Mouse (Mus musculus) thymus, postnatal 4 days (tissue): ENCODE measurements around the gene Eef1akmt1.

Source experiments
- DNase-seq: peaks from one replicate; pipeline ENCODE4 v3.0.0; 2021

The Eef1akmt1 gene

GRCm38 (mm10) chr14:57546131-57546530 is 25.3 kb downstream of the Eef1akmt1 start:
- DNase-seq: no peak

- no peak for DNase-seq
Observed at GRCm38 (mm10) chr14:57545526-57545925, 25.9 kb downstream of the Eef1akmt1 start.

GRCm38 (mm10) chr14:57543420-57544039 is 27.9 kb downstream of the Eef1akmt1 start:
- DNase-seq: no peak

GRCm38 (mm10) chr14:57542231-57542630 is 29.2 kb downstream of the Eef1akmt1 start:
- DNase-seq: peak; percentile 32

DNA sequence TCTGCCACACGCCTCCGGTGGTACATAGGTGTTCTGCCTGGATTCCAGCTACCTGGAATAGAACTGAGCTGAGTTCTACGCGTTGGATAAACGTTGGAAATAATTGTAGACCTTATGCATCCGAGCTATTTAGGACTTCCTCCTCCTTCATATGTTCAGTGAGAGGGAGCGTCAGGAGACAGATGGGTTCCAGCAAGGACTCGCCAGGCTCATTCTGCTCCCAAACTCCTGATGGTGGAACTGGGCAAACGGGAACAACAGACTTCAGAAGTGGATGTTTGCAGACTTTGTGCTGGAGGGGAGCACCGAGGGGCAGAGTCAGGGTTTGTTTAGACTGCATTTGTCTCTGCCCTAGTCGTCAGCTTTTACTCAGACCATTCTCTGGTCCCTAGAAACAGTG is 30.7 kb downstream of the Eef1akmt1 start:
- DNase-seq: no peak

DNA sequence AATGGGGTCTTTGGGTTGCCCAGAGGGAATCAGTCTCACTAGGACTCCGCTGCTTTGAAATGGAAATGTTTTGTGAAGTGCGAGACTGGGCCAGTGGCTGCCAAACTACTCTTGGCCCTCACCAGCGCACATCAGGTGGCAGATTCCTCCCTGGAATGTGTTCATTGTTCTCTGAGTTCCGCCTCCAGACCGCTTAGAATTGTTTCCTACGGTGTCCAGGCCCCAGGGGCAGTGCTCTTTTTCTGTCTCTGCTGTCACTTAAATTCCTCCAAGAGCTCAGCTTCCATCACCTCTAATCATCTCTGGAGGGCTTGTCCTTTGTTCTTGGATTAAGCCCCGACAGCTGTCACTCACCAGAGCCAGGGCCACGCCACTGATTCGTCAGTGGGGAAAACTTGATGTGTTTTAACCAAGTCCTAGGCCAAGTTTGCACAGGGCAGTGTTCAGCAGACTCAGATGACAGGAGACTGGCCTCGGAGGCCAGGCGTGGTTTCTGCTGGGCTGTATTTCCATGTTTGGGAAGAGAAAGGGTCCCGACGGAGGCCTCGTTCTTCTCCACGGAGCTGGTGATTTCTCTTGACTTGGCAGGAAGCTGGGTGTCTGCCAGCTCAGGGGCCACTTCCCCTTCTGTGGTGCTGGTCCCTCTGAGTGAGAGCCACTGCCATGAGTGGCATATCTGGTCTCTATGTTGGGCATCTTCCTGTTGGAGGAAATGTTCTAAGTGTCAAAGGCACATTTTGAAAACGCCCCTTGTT is 34.0 kb downstream of the Eef1akmt1 start:
- no peak for DNase-seq

DNA sequence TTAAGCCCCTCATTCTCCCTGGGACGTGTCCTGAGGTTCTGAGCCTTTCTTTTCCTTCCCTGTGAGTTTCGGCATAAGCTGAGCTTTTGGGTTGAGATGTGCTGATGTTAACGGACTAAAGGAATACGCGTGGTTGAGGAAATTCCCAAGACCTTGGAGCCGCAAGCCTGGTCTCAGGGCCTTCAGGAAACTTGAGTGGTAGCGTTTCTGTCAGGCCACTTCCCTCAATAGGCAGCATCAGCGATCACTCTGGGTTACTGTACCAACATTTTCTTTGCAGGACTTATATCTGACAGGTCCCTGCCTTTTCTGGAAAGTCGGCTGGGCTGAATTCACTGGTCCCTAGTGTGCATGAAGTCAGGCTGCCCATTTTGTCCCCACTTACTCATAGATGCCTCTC is 34.6 kb downstream of the Eef1akmt1 start:
- no peak for DNase-seq

DNA sequence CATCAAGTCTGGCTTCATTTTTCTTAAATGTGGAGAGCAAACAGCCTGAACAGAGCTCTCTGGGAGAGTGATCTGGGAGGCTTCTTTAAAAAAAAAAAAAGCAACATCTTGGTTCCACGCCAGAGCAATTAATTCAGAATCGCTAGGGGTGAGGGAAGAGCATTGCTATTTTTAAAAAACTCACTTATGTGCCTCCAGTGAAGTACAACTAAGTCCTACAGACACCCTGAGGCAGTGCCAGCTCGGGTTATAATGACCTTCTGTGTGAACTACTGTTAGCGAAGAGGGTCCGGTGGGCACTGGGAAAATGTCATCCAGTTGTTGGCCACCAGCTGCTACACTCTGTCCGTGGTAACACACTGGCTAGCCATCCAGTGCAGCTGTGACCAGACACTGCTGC is 35.8 kb downstream of the Eef1akmt1 start:
- DNase-seq: no peak

DNA sequence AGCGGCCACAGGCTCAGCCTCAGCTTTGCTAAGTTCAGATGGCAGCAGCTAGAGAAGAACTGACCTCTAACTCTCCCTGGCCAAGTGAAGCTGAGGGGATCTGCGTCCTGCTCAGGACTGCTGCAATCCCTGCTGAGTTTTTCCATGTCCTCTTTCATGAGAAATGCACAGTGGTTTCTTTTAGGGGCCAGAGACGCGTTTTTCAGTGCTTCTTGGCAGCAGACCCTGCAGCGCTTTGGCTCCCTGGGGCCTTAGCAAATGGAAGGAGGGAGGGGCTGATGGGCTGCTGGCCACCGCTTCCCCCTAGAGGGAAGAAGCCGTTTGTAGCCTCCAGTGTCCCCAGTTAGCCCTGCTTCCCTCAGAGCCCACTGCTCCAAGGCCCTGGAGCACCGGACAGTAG is 36.5 kb downstream of the Eef1akmt1 start:
- no peak for DNase-seq

DNA sequence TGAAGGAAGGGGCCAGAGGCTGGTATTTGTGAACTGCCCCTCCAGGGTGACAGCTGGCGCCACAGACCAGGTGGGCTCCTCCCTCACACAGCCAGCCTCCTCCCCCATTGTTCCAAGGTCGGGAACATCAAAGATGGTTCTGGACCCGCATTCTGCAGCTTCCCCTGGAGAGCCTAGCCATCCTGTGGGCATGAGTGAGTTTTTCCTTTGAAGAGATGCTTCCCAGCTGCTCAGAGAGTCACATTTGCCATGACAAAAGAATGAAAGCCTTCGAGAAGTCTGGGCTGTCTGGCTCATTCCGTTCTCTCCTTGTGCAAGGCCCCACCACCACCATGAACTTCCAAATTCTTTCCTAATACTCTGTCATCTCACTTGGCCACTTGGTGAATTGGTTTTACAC is 37.1 kb downstream of the Eef1akmt1 start:
- DNase-seq: no peak

GRCm38 (mm10) chr14:57533841-57534240 is 37.6 kb downstream of the Eef1akmt1 start:
- DNase-seq: no peak

DNA sequence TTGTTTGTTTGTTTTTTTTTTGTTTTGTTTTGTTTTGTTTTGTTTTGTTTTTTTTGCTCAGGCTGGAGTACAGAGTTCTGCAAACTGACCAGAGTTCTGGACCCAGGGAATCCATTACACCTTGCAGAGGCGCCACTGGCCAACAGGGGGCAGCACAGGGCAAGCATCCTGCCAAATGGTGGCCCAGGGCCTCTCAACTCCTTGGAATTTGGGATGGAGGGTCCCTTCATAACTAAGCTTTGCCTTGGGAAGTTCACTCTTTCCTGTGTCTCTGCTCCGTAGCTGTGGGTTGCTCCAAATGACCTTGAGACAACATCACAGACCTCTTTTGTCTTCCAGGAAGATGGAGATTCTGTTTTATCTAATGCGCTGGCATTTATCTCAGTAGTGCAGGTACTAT is 38.2 kb downstream of the Eef1akmt1 start:
- peak; percentile 69 for DNase-seq

DNA sequence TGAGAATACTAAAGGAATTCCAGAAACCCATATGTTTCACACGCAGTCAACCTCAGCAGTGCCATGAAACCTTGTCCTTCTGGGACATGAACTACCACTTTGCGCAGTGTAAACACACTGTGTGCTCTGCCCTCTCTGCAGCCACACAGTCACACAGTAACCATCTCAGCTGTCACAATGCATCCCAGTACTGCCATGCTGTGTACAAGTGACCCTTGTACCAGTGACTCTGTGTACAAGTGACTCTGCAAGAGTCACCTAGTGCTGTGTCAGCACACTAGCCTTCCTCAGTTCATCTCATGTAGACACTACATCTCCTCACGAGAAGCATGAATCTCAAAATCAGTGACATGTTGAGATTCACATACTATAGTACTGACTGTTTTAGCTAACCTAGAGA is 38.8 kb downstream of the Eef1akmt1 start:
- no peak for DNase-seq

GRCm38 (mm10) chr14:57529786-57530515 is 41.5 kb downstream of the Eef1akmt1 start:
- DNase-seq: no peak

DNA sequence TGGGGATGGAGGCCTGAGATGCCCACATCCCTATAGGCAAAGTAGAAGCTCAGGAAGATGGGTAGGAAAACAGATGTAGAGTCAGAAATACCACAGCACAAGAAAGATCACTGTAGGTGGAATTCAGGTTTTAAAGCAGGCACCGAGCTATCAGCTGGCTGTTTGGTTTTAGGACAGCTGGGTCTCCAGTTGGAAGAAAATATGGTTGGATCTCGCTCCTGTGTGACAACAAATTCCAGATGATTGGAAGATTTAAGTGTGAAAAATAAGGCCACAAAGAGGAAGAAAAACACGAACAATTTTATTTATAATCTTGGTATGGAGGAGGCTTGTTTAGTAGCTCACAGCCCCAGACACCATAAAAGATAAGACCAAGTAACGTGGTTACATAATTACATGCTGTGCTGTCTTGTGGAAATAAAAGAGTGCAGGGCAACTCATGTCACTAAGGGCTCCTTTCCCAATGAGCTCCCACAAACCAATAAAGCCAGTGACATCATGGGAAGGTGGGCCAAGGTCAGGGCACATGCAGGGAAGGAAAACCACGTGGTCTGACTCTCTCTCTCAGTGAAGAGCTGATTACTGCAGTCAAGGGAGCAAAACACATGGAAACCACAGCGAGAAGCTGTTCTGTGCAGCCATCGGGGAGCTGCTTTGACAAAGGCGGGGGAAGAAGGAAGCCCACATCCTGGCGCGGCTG is 42.2 kb downstream of the Eef1akmt1 start:
- DNase-seq: no peak

DNA sequence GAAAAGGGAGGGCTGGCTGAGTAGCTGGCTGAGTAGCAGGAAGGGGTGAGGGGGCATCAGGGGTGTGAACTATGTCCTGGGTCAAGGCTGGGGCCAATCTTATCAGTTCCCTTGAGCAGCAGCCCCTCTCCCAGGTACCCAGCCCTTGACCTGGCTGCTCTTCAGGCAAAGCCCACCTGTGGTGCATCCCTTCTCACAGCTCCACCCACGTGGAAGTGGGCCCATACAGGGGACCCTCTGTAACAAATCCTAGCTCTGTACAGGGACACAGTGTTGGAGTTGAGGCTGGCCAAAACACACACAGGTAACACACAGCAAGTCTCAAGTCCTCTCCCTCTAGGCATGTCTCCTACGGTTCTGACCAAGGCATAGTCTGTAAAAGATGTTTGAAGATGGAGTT is 43.8 kb downstream of the Eef1akmt1 start:
- no peak for DNase-seq

DNA sequence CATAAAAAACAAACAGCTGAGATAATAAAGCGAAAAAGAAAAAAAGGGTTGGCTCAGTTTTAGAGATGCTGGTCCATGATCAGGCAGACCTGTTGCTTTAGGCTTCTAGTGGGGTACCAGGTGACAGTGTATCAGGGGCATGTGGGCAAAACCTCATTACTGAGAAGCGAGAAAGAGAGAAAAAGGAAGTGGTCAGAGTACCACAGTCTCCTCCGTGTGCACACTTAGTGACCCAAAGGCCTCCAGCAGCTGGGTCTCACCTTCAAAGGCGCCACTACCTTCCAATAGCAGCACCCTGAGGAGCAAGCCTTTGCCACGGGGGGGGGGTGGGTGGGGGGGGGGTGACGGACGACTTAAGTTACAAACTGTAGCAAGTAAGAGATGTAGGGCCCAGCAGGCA is 44.3 kb downstream of the Eef1akmt1 start:
- DNase-seq: no peak

DNA sequence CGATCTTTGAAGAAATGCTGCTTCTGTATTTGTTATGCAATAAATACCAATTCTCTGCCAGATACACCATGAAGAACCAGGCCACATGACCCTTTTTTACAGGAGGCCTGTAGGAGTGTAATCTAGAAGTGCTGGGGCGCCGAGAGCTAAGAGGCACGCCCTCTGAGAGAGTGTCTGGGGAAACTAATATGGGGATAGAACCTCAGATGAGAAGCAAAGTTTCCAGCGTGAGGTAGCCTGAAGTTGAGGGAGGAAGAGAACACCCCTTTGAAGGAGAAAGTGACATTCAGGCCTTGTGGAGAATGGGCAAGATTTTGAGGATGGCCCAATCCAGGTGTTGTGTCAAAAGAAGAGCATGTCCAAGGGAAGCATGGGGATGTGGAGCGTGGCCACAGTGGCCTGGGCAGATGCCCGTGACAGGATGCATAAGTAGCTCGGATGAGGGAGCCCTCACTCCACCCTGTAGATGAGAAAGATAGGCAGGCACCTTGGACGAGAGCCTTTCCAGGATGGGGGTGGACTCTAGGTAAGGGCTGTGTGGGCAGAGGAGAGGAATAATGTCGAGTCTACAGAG is 45.3 kb downstream of the Eef1akmt1 start:
- DNase-seq: no peak

DNA sequence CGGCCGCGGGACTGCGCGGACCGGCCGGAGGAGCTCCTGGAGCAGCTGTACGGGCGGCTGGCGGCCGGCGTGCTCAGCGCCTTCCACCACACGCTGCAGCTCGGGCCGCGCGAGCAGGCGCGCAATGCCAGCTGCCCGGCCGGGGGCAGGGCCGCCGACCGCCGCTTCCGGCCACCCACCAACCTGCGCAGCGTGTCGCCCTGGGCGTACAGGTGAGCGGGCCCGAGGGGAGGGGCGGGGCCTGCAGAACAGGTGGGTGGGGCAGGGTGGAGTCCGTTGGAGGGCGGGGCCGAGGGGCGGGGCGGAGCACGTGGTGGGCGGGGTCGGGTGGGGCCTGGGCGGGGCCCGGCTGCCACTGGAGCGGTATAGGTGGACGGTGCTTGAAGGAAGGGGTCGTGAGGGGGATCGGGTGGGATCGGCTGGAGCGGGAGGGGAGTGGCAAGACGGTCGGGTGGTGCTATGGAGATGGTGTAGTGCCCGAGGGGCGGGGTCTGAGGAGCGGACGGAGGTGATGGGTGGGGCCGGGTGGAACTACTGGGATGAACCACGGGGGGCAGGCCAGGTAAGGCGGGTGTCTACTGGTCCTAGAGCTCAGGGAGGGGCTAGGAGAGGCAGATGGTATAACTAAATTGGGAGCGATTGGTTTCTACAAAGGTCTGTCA is 45.9 kb downstream of the Eef1akmt1 start:
- peak; percentile 71 for DNase-seq

DNA sequence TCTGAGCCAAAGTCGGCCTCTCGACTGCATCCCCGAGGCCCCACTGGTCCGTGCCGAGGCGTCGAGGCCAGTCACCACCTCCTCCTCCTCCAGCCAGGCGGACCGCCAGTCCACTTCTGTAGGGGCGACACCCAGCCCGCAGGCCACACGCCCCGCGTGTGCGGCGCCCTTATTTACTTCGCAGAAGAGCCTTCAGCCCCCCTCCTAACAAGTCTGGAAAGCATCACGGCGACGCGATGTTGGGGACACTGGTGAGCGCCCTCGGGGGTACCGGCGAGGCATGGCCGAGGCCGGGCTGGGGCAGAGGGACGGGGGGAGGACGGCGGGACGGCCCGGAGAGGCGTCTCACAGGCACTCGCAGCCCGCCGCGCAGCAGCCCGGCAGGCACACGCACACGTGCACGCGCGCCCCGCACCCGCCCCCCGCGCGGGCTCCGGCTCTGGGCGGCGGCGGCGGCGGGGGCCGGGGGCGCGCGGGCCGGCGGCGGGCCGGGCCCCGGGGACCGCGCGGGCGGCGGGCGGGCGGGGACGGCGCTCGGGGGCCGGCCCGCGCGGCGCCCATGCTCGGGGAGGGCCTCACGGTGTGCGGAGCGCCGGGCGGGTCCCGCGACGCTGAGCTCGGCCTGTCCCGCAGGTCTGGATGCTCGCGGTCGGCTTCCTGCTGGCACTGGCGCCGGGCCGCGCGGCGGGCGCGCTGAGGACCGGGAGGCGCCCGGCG is 46.6 kb downstream of the Eef1akmt1 start, which contains the start of gene Il17d:
TSS of gene Il17d (plus strand) at position 107 of the 717 bp plus-strand sequence.
- DNase-seq: peak; percentile 42

DNA sequence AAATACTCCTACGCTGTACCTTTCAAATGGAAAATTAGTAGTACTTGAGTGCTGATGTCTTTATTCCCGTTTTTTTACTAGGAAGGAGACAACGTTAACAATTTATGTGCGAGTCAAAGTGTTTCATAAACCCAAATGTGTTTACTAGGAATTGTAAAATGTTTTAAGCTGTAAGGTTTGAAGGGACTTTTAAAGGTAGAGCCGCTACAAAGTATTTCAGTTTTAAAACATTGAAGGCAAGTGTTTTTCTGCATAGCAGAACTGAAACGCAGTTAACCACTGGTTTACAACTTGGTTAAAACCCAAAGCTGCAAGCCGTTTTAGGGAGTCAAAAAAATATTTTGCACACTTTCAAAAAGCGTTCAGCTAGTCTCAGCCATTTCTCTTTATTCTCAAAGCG is 47.6 kb downstream of the Eef1akmt1 start:
- no peak for DNase-seq

DNA sequence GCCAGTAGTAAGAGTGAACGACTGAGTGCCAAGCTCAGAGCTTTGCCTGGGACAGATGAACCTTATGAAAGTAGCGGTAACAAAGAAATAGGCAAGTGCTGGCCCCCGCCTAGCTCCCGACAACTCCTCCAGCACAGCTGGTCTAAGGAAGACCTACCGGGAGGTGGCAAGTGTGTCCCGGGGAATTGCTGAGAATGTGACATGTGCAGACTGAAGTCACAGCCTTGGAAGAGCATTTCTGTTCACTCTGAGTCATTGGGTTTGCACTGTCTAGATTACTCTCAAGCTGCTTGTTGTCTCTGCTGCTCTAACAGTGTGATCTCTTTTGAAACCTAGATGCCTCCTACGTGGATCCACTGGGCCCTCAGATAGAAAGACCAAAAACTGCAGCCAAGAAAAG is 54.4 kb downstream of the Eef1akmt1 start:
- no peak for DNase-seq
